Mouse (Mus musculus): ENCODE data around the gene Erbb4.

GRCm38 (mm10) chr1:68517820-68518219 lies 590.0 kb downstream of the Erbb4 start:
- TF ChIP-seq CTCF (IDR thresholded peaks at IDR 0.05; ENCODE audit: insufficient read depth, low read length) (no peak), POLR2A (IDR thresholded peaks at IDR 0.05; ENCODE audit: borderline replicate concordance, extremely low read depth, low read depth, low read length) (no peak)
